Mouse (Mus musculus) megakaryocyte-erythroid progenitor cell, adult 5-6 weeks (primary cell): ENCODE measurements around the gene Ankrd50. TPM values are rescaled to one million over a fixed set of nuclear protein-coding genes. Genes with fewer than 3 reads are reported as not detected.

Experiments used
- ATAC-seq: replicated peaks from 2 replicates; pipeline ENCODE4 v1.8.0; 2016; ENCODE audit warnings: mild to moderate bottlenecking, inconsistent platforms; ENCODE audit not compliant: severe bottlenecking, poor library complexity, low FRiP score, low TSS enrichment
- total RNA-seq, 2 experiments: library from RNA; stranded (forward) in 1 of 2; stranded (reverse) in 1 of 2; fragments of 200-1000, 215-1000 nt in 1 of 2; fragments of >200 nt in 1 of 2; fragmentation: Nextera tagmentation in 1 of 2; gene quantifications; 2 replicates each; pipeline ENCODE4 v1.2.3; 2014 to 2017

The Ankrd50 gene
- total RNA-seq, 2 experiments from 2014 or later, result 4.3 to 9.2 TPM

- ATAC-seq, result no peak
Observed at GRCm38 (mm10) chr3:38468131-38468530, 16.5 kb downstream of the Ankrd50 start.

GRCm38 (mm10) chr3:38466880-38467405 is 17.7 kb downstream of the Ankrd50 start:
- ATAC-seq, result no peak

GRCm38 (mm10) chr3:38466139-38466538 is 18.5 kb downstream of the Ankrd50 start:
- ATAC-seq, result no peak

- ATAC-seq, result no peak
Observed at GRCm38 (mm10) chr3:38463149-38463548, 21.5 kb downstream of the Ankrd50 start.

GRCm38 (mm10) chr3:38461742-38462141 is 22.9 kb downstream of the Ankrd50 start:
- ATAC-seq, result no peak

GRCm38 (mm10) chr3:38460250-38460624 is 24.4 kb downstream of the Ankrd50 start:
- ATAC-seq, result no peak

- no peak for ATAC-seq
Observed at GRCm38 (mm10) chr3:38459507-38460249, 25.0 kb downstream of the Ankrd50 start.

- ATAC-seq, result no peak
Observed at GRCm38 (mm10) chr3:38457041-38457440, 27.6 kb downstream of the Ankrd50 start.

GRCm38 (mm10) chr3:38452199-38452598 is 32.4 kb downstream of the Ankrd50 start:
- no peak for ATAC-seq

- ATAC-seq, result no peak
Observed at GRCm38 (mm10) chr3:38446586-38446985, 38.1 kb downstream of the Ankrd50 start.

GRCm38 (mm10) chr3:38443875-38444274 is 40.8 kb downstream of the Ankrd50 start:
- ATAC-seq, result no peak

GRCm38 (mm10) chr3:38440564-38440991 is 44.1 kb downstream of the Ankrd50 start:
- ATAC-seq, result no peak

GRCm38 (mm10) chr3:38436596-38436995 is 48.0 kb downstream of the Ankrd50 start:
- no peak for ATAC-seq

GRCm38 (mm10) chr3:38435828-38436227 is 48.8 kb downstream of the Ankrd50 start:
- no peak for ATAC-seq

- no peak for ATAC-seq
Observed at GRCm38 (mm10) chr3:38434486-38434885, 50.2 kb downstream of the Ankrd50 start.

- peak; percentile 64 for ATAC-seq
Observed at GRCm38 (mm10) chr3:38433495-38434464, 50.9 kb downstream of the Ankrd50 start.

- ATAC-seq, result no peak
Observed at GRCm38 (mm10) chr3:38431461-38431860, 53.2 kb downstream of the Ankrd50 start.

GRCm38 (mm10) chr3:38431042-38431441 is 53.6 kb downstream of the Ankrd50 start:
- ATAC-seq, result no peak

GRCm38 (mm10) chr3:38427200-38427599 is 57.4 kb downstream of the Ankrd50 start:
- ATAC-seq, result no peak

GRCm38 (mm10) chr3:38423966-38424365 is 60.7 kb downstream of the Ankrd50 start:
- ATAC-seq, result no peak
